Mouse (Mus musculus) c-Kit-positive CD71-positive TER-119-negative erythroid progenitor cells, embryonic 14.5 days (primary cell): Measurements from ENCODE around the gene Ybey.

Experiments used
- DNase-seq: peaks from one replicate; pipeline ENCODE4 v3.0.0-alpha.2; 2013; ENCODE audit warnings: low read depth

Ybey gene

GRCm38 (mm10) chr10:76442178-76443088, 26.5 kb downstream of the Ybey start, which contains the start of gene Pcnt:
Gene Pcnt (minus strand): TSS chr10:76442786.
- DNase-seq, result peak; percentile 98

GRCm38 (mm10) chr10:76440281-76440680, 28.6 kb downstream of the Ybey start, which contains the start of gene AC141477.1:
Gene AC141477.1 (minus strand): TSS chr10:76440444.
- no peak for DNase-seq

- DNase-seq, result no peak
These were observed 29.6 kb downstream of the Ybey start for GRCm38 (mm10) chr10:76439107-76439890.

GRCm38 (mm10) chr10:76433925-76434324, 35.0 kb downstream of the Ybey start:
- no peak for DNase-seq

GRCm38 (mm10) chr10:76425674-76426073, 43.2 kb downstream of the Ybey start:
- no peak for DNase-seq

GRCm38 (mm10) chr10:76416811-76417210, 52.1 kb downstream of the Ybey start:
- DNase-seq, result no peak
